Mouse (Mus musculus): Measurements from ENCODE around the gene Rnf41. TPM values are rescaled to one million over a fixed set of nuclear protein-coding genes. Genes with fewer than 3 reads are reported as not detected.

The Rnf41 gene
- polyA plus RNA-seq, 1 experiment: 37.4 TPM

GRCm38 (mm10) chr10:128455280-128455679 lies 43.8 kb downstream of the Rnf41 start:
- H3K9ac ChIP-seq (ENCODE audit: low read depth, poor library complexity, severe bottlenecking): peak overlapping the region; percentile 7; the same call in 1 of the 2 replicates
- peak overlapping the region; percentile 25; the same call in 1 of the 2 replicates for H3K4me3 ChIP-seq (ENCODE audit: low read depth, low read length)

GRCm38 (mm10) chr10:128457676-128458075 lies 46.2 kb downstream of the Rnf41 start:
- Histone ChIP-seq H3K4me3 (ENCODE audit: low read depth, low read length) (no peak overlapping the region), H3K9me3 (replicated peaks; ENCODE audit: control insufficient read depth, insufficient read depth, low read length, poor library complexity, severe bottlenecking) (no peaks in the 10 kb centered on the region)
- TF ChIP-seq POLR2A (IDR thresholded peaks at IDR 0.05; ENCODE audit: insufficient read depth, low read length) (no peak), EP300 (IDR thresholded peaks at IDR 0.05; ENCODE audit: insufficient read depth, low read depth, low read length) (no peak), CTCF (IDR thresholded peaks at IDR 0.05; ENCODE audit: low read depth, low read length) (no peak)

More at GRCm38 (mm10) chr10:128455280-128455679, 43.8 kb downstream of the Rnf41 start:
- Histone ChIP-seq H3K27me3 (ENCODE audit: control insufficient read depth, insufficient read depth, low read length, poor library complexity, severe bottlenecking) (no peaks in the 10 kb centered on the region), H3K4me1 (ENCODE audit: control insufficient read depth, insufficient read depth, low read length) (no peaks in the 10 kb centered on the region), H3K36me3 (ENCODE audit: control insufficient read depth, insufficient read depth, low read length, poor library complexity, severe bottlenecking) (no peaks in the 10 kb centered on the region), H3K9me3 (replicated peaks; ENCODE audit: control insufficient read depth, insufficient read depth, low read length, poor library complexity, severe bottlenecking) (no peaks in the 10 kb centered on the region), H3K27ac (ENCODE audit: insufficient read depth, low read length) (no peak overlapping the region)
- no peak for TF ChIP-seq POLR2A (IDR thresholded peaks at IDR 0.05; ENCODE audit: insufficient read depth, low read length)
- TF ChIP-seq EP300 (IDR thresholded peaks at IDR 0.05; ENCODE audit: insufficient read depth, low read depth, low read length): no peak
- TF ChIP-seq CTCF (IDR thresholded peaks at IDR 0.05; ENCODE audit: low read depth, low read length): no peak

GRCm38 (mm10) chr10:128458348-128458718 lies 46.9 kb downstream of the Rnf41 start:
- no peak for TF ChIP-seq POLR2A (IDR thresholded peaks at IDR 0.05; ENCODE audit: insufficient read depth, low read length)
- TF ChIP-seq EP300 (IDR thresholded peaks at IDR 0.05; ENCODE audit: insufficient read depth, low read depth, low read length): 0 out of 2 replicates have a peak, but pooled peaks have one; percentile 42
- no peak for TF ChIP-seq CTCF (IDR thresholded peaks at IDR 0.05; ENCODE audit: low read depth, low read length)
- Histone ChIP-seq H3K4me3 (ENCODE audit: low read depth, low read length) (peak overlapping the region; percentile 78), H3K36me3 (ENCODE audit: control insufficient read depth, insufficient read depth, low read length, poor library complexity, severe bottlenecking) (0 out of 2 replicates have a peak, but pooled peaks cover 3% of the 10 kb centered on the region), H3K4me1 (ENCODE audit: control insufficient read depth, insufficient read depth, low read length) (no peaks in the 10 kb centered on the region), H3K9me3 (replicated peaks; ENCODE audit: control insufficient read depth, insufficient read depth, low read length, poor library complexity, severe bottlenecking) (no peaks in the 10 kb centered on the region), H3K27ac (ENCODE audit: insufficient read depth, low read length) (no peak overlapping the region), H3K9ac (ENCODE audit: low read depth, poor library complexity, severe bottlenecking) (peak overlapping the region; percentile 84), H3K27me3 (ENCODE audit: control insufficient read depth, insufficient read depth, low read length, poor library complexity, severe bottlenecking) (no peaks in the 10 kb centered on the region)

More at GRCm38 (mm10) chr10:128457676-128458075, 46.2 kb downstream of the Rnf41 start:
- H3K27me3 ChIP-seq (ENCODE audit: control insufficient read depth, insufficient read depth, low read length, poor library complexity, severe bottlenecking): no peaks in the 10 kb centered on the region
- H3K4me1 ChIP-seq (ENCODE audit: control insufficient read depth, insufficient read depth, low read length): no peaks in the 10 kb centered on the region
- no peak overlapping the region for H3K27ac ChIP-seq (ENCODE audit: insufficient read depth, low read length)
- H3K36me3 ChIP-seq (ENCODE audit: control insufficient read depth, insufficient read depth, low read length, poor library complexity, severe bottlenecking): no peaks in the 10 kb centered on the region
- H3K9ac ChIP-seq (ENCODE audit: low read depth, poor library complexity, severe bottlenecking): no peak overlapping the region

GRCm38 (mm10) chr10:128458719-128459408 lies 47.4 kb downstream of the Rnf41 start, which contains the start of gene Smarcc2:
TSS of gene Smarcc2 (plus strand) at chr10:128459248.
- Histone ChIP-seq H3K36me3 (ENCODE audit: control insufficient read depth, insufficient read depth, low read length, poor library complexity, severe bottlenecking) (0 out of 2 replicates have a peak, but pooled peaks cover 3% of the 10 kb centered on the region), H3K27ac (ENCODE audit: insufficient read depth, low read length) (no peak within 1 kb of the TSS), H3K27me3 (ENCODE audit: control insufficient read depth, insufficient read depth, low read length, poor library complexity, severe bottlenecking) (no peaks in the 10 kb centered on the region), H3K4me1 (ENCODE audit: control insufficient read depth, insufficient read depth, low read length) (no peaks in the 10 kb centered on the region), H3K4me3 (ENCODE audit: low read depth, low read length) (peak within 1 kb of the TSS; percentile 94), H3K9ac (ENCODE audit: low read depth, poor library complexity, severe bottlenecking) (peak within 1 kb of the TSS; percentile 84), H3K9me3 (replicated peaks; ENCODE audit: control insufficient read depth, insufficient read depth, low read length, poor library complexity, severe bottlenecking) (no peaks in the 10 kb centered on the region)
- peak; percentile 6 for TF ChIP-seq CTCF (IDR thresholded peaks at IDR 0.05; ENCODE audit: low read depth, low read length)
- no peak for TF ChIP-seq EP300 (IDR thresholded peaks at IDR 0.05; ENCODE audit: insufficient read depth, low read depth, low read length)

- peaks cover 6% of the 10 kb centered on the region; the same call in 1 of the 2 replicates for H3K36me3 ChIP-seq (ENCODE audit: control insufficient read depth, insufficient read depth, low read length, poor library complexity, severe bottlenecking)
- no peak overlapping the region for H3K27ac ChIP-seq (ENCODE audit: insufficient read depth, low read length)
- no peaks in the 10 kb centered on the region for H3K4me1 ChIP-seq (ENCODE audit: control insufficient read depth, insufficient read depth, low read length)
- H3K9ac ChIP-seq (ENCODE audit: low read depth, poor library complexity, severe bottlenecking): peak overlapping the region; percentile 84
- H3K9me3 ChIP-seq (replicated peaks; ENCODE audit: control insufficient read depth, insufficient read depth, low read length, poor library complexity, severe bottlenecking): no peaks in the 10 kb centered on the region
- H3K27me3 ChIP-seq (ENCODE audit: control insufficient read depth, insufficient read depth, low read length, poor library complexity, severe bottlenecking): no peaks in the 10 kb centered on the region
- H3K4me3 ChIP-seq (ENCODE audit: low read depth, low read length): peak overlapping the region; percentile 94
- no peak for TF ChIP-seq POLR2A (IDR thresholded peaks at IDR 0.05; ENCODE audit: insufficient read depth, low read length)
- TF ChIP-seq CTCF (IDR thresholded peaks at IDR 0.05; ENCODE audit: low read depth, low read length): no peak
- TF ChIP-seq EP300 (IDR thresholded peaks at IDR 0.05; ENCODE audit: insufficient read depth, low read depth, low read length): no peak
Observed at GRCm38 (mm10) chr10:128459409-128460269, 48.2 kb downstream of the Rnf41 start.

Data from ES-Bruce4 (cell line).